Mouse (Mus musculus) olfactory bulb, adult 2 months (tissue): ENCODE results near the gene Mtm1.

Experiments
- CTCF ChIP-seq: fragments of 200-500 bp; IDR thresholded peaks from 2 replicates; pipeline ENCODE4 v1.5.1; 2012; ENCODE audit warnings: low read depth, mild to moderate bottlenecking, low read length, moderate library complexity; ENCODE audit not compliant: insufficient read depth
- POLR2A ChIP-seq: fragments of 200-500 bp; IDR thresholded peaks from 2 replicates; pipeline ENCODE4 v1.6.1; 2012; ENCODE audit warnings: mild to moderate bottlenecking, low read depth, low read length, moderate library complexity; ENCODE audit not compliant: insufficient read depth

DNA sequence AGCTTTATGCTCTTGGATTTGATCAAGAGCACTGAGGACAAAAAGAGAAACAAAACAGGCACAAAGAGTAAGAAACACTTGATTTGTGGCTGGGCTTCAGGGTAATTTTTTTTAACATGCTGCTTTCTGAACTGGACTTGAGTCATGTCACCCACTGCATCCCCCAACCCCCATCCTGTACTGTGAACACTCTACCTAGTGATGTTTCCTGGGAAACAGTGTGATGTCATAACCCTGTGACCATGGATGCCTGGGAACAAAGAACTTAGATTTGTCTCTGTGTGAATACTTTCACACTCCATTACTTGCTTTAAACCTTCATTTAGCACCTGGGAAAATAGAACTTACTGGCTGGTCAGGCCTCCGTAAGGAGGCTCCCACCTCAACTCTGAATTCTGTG, at the start of gene Mtm1:
- TF ChIP-seq CTCF (no peak), POLR2A (no peak)
